Comparison of ENCODE assay signal across 8 mouse cellular contexts in genomic region chr6:101374721-101375120, GRCm38 (mm10). TPM values are rescaled to one million over a fixed set of nuclear protein-coding genes. Genes with fewer than 3 reads are reported as not detected.
A peak's percentile ranks its signal among the peaks of the same experiment; 100 is the strongest.
DNase-seq lines count a peak whose midpoint lies in the region; ATAC-seq and TF ChIP-seq lines count a peak whose summit lies in the region.

No protein-coding gene starts in this region.

- H3K4me2 ChIP-seq in embryonic facial prominence, embryonic 15.5 days (replicated peaks): peak overlapping the region; percentile 64
- H3K4me2 ChIP-seq in heart, embryonic 14.5 days (ENCODE audit: low read length): peak overlapping the region; percentile 69
- peak overlapping the region; percentile 57 for H3K4me2 ChIP-seq in kidney, embryonic 16.5 days (replicated peaks; ENCODE audit: low read depth, low read length)
- peak overlapping the region; percentile 58 for H3K4me2 ChIP-seq in stomach, postnatal 0 days (replicated peaks; ENCODE audit: low read depth)

- no peaks in the 10 kb centered on the region for H3K9me3 ChIP-seq in embryonic facial prominence, embryonic 15.5 days (replicated peaks)
- no peaks in the 10 kb centered on the region for H3K9me3 ChIP-seq in heart, embryonic 14.5 days (ENCODE audit: control insufficient read depth, low read length)
- H3K9me3 ChIP-seq in kidney, embryonic 16.5 days (ENCODE audit: low read length): no peaks in the 10 kb centered on the region
- H3K9me3 ChIP-seq in stomach, postnatal 0 days (ENCODE audit: control insufficient read depth, low read length): no peaks in the 10 kb centered on the region

- H3K36me3 ChIP-seq in embryonic facial prominence, embryonic 15.5 days: no peaks in the 10 kb centered on the region
- peaks cover 12% of the 10 kb centered on the region for H3K36me3 ChIP-seq in heart, embryonic 14.5 days (ENCODE audit: control insufficient read depth, insufficient read depth, low read length)
- no peaks in the 10 kb centered on the region for H3K36me3 ChIP-seq in kidney, embryonic 16.5 days (ENCODE audit: insufficient read depth, low read length)
- no peaks in the 10 kb centered on the region for H3K36me3 ChIP-seq in stomach, postnatal 0 days (ENCODE audit: control insufficient read depth, insufficient read depth, low read length)

- H3K27me3 ChIP-seq in embryonic facial prominence, embryonic 15.5 days: no peaks in the 10 kb centered on the region
- no peaks in the 10 kb centered on the region for H3K27me3 ChIP-seq in heart, embryonic 14.5 days (ENCODE audit: control insufficient read depth, insufficient read depth, low read length)
- peaks cover 5% of the 10 kb centered on the region; the same call in 1 of the 2 replicates for H3K27me3 ChIP-seq in kidney, embryonic 16.5 days (ENCODE audit: insufficient read depth, low read length)
- H3K27me3 ChIP-seq in stomach, postnatal 0 days (ENCODE audit: control insufficient read depth, insufficient read depth, low read length): no peaks in the 10 kb centered on the region

- H3K27ac ChIP-seq in embryonic facial prominence, embryonic 15.5 days (replicated peaks): peak overlapping the region; percentile 81
- H3K27ac ChIP-seq in heart, embryonic 14.5 days (replicated peaks in 1 of 2; ENCODE audit: control insufficient read depth in 1 of 2, insufficient read depth in 1 of 2, low read depth in 2 of 2, low read length in 2 of 2): peak overlapping the region; percentile 88 to 92
- H3K27ac ChIP-seq in kidney, embryonic 16.5 days (ENCODE audit: low read length): peak overlapping the region; percentile 87
- peak overlapping the region; percentile 88 for H3K27ac ChIP-seq in stomach, postnatal 0 days (replicated peaks)

- H3K4me1 ChIP-seq in embryonic facial prominence, embryonic 15.5 days: peaks cover 57% of the 10 kb centered on the region
- H3K4me1 ChIP-seq in heart, embryonic 14.5 days (ENCODE audit: control insufficient read depth in 2 of 2, insufficient read depth in 2 of 2, low read length in 2 of 2): peaks cover 12 to 31% of the 10 kb centered on the region in 2 experiments
- H3K4me1 ChIP-seq in kidney, embryonic 16.5 days (ENCODE audit: insufficient read depth, low read length): peaks cover 41% of the 10 kb centered on the region
- no peaks in the 10 kb centered on the region for H3K4me1 ChIP-seq in stomach, postnatal 0 days (replicated peaks; ENCODE audit: control insufficient read depth, insufficient read depth)

- peak overlapping the region; percentile 26; the same call in 1 of the 2 replicates for H3K9ac ChIP-seq in embryonic facial prominence, embryonic 15.5 days
- peak overlapping the region; percentile 63 for H3K9ac ChIP-seq in heart, embryonic 14.5 days (ENCODE audit: low read length)
- peak overlapping the region; percentile 50 for H3K9ac ChIP-seq in kidney, embryonic 16.5 days (replicated peaks; ENCODE audit: low read length)
- peak overlapping the region; percentile 43 for H3K9ac ChIP-seq in stomach, postnatal 0 days (ENCODE audit: low read length)

- TF ChIP-seq EP300 in stomach, postnatal 0 days (optimal IDR thresholded peaks at IDR 0.05): no peak

- H3K4me3 ChIP-seq in embryonic facial prominence, embryonic 15.5 days (replicated peaks): peak overlapping the region; percentile 41
- H3K4me3 ChIP-seq in heart, embryonic 14.5 days (ENCODE audit: control insufficient read depth in 1 of 2, insufficient read depth in 1 of 2, low read depth in 1 of 2, low read length in 2 of 2): peak overlapping the region; percentile 34 to 37
- H3K4me3 ChIP-seq in kidney, embryonic 16.5 days (ENCODE audit: low read length): peak overlapping the region; percentile 42
- H3K4me3 ChIP-seq in stomach, postnatal 0 days (ENCODE audit: low read depth, low read length): peak overlapping the region; percentile 30

- DNase-seq in NIH3T3 (ENCODE audit: low read depth): peak; percentile 84
- peak; percentile 92 for DNase-seq in lung, postnatal 10 days
- peak; percentile 90 for DNase-seq in stomach, postnatal 0 days (ENCODE audit: low spot score)
- DNase-seq in cerebellum, postnatal 4 days (ENCODE audit: low spot score in 2 of 2): no peak
- no peak for DNase-seq in spleen, postnatal 36 days (ENCODE audit: low spot score in 2 of 2)

- no peak for TF ChIP-seq CTCF in stomach, postnatal 0 days (IDR thresholded peaks at IDR 0.05; ENCODE audit: low read depth)

- 7% methylated on average over 7 of the region's 7 CpGs for WGBS in embryonic facial prominence, embryonic 15.5 days
- 6% methylated on average over 7 of the region's 7 CpGs for WGBS in heart, embryonic 14.5 days
- 4% methylated on average over 7 of the region's 7 CpGs for WGBS in kidney, embryonic 16.5 days
- WGBS in stomach, postnatal 0 days: 10% methylated on average over 7 of the region's 7 CpGs

- ATAC-seq in embryonic facial prominence, embryonic 15.5 days (ENCODE audit: insufficient number of reproducible peaks, low FRiP score, low TSS enrichment, low read depth): peak; percentile 37; the same call in 1 of the 2 replicates
- ATAC-seq in heart, embryonic 14.5 days (ENCODE audit: insufficient number of reproducible peaks, insufficient read depth, low FRiP score, low read depth): peak; percentile 41; the same call in 1 of the 2 replicates
- ATAC-seq in kidney, embryonic 16.5 days (ENCODE audit: low FRiP score, low TSS enrichment): peak; percentile 69
- peak; percentile 82 for ATAC-seq in stomach, postnatal 0 days (ENCODE audit: low FRiP score, low TSS enrichment)

RNA-seq across cellular contexts. Expression of gene Pdzrn3, which starts 3.0 kb away (rescaled TPM):
- 17.0 and 18.5 TPM in 2 replicates for polyA plus RNA-seq in embryonic facial prominence, embryonic 15.5 days (2015; fragmentation: Nextera tagmentation; extraction: Ambion mirVana)
- 14.5 and 16.5 TPM in 2 replicates for polyA plus RNA-seq in heart, embryonic 14.5 days (2014; fragmentation: Nextera tagmentation; extraction: Ambion mirVana)
- 8.6 and 8.7 TPM in 2 replicates for polyA plus RNA-seq in kidney, embryonic 16.5 days (2015; fragmentation: Nextera tagmentation; extraction: Ambion mirVana)
- polyA plus RNA-seq in stomach, postnatal 0 days (2015; fragmentation: Nextera tagmentation; extraction: Ambion mirVana): 5.1 and 6.1 TPM in 2 replicates

Comparison
In these comparisons a context has a peak if more than half of its experiments do, and no peak if none do; other contexts are left out.
1. DNase-seq: peak in NIH3T3 (single experiment), lung, postnatal 10 days (single experiment) and stomach, postnatal 0 days (single experiment); none in cerebellum, postnatal 4 days (0 of 2) and spleen, postnatal 36 days (0 of 2).
2. Peak in every context shown above with its lines, with median percentiles within 50 percentile points of each other: ATAC-seq, H3K27ac ChIP-seq, H3K4me2 ChIP-seq, H3K4me3 ChIP-seq and H3K9ac ChIP-seq.